Mouse (Mus musculus) forebrain, embryonic 11.5 days (tissue): ENCODE results near the gene Steap4. TPM values are rescaled to one million over a fixed set of nuclear protein-coding genes. Genes with fewer than 3 reads are reported as not detected.
"Not testable (repeated sequence)": the region's sequence is repeated elsewhere in the genome, so short reads cannot be mapped to it uniquely, and the experiment has no call there.

Experiments
- ATAC-seq: fragments of 200-750 bp; cut with Nextera tagmentation; replicated peaks from 2 replicates; pipeline ENCODE4 v1.8.0; 2017; ENCODE audit warnings: moderate TSS enrichment; ENCODE audit not compliant: low FRiP score
- DNase-seq: peaks from one replicate; pipeline ENCODE4 v3.0.0-alpha.2; 2017; ENCODE audit warnings: low spot score
- H3K27ac ChIP-seq: fragments of 300-500 bp; sonication (generic); 2 replicates; pipeline ENCODE4 v1.5.1; 2014; ENCODE audit warnings: low read depth, low read length
- H3K27me3 ChIP-seq: fragments of 300-500 bp; sonication (generic); 2 replicates; pipeline ENCODE4 v1.6.1; 2014; ENCODE audit warnings: mild to moderate bottlenecking, low read length, mixed read lengths; ENCODE audit not compliant: control insufficient read depth, insufficient read depth
- H3K36me3 ChIP-seq: fragments of 300-500 bp; sonication (generic); 2 replicates; pipeline ENCODE4 v1.6.1; 2014; ENCODE audit warnings: mild to moderate bottlenecking, low read length, moderate library complexity, mixed read lengths; ENCODE audit not compliant: control insufficient read depth, insufficient read depth
- H3K4me1 ChIP-seq: fragments of 300-500 bp; sonication (generic); replicated peaks from 2 replicates; pipeline ENCODE4 v1.6.1; 2014; ENCODE audit warnings: low read length, mixed read lengths; ENCODE audit not compliant: control insufficient read depth, insufficient read depth
- H3K4me2 ChIP-seq: fragments of 300-500 bp; sonication (generic); 2 replicates; pipeline ENCODE4 v1.6.1; 2014; ENCODE audit warnings: low read depth, mild to moderate bottlenecking, low read length, moderate library complexity, mixed read lengths; ENCODE audit not compliant: severe bottlenecking
- H3K4me3 ChIP-seq: fragments of 300-500 bp; sonication (generic); 2 replicates; pipeline ENCODE4 v1.5.1; 2014; ENCODE audit warnings: low read depth, low read length
- H3K9ac ChIP-seq: fragments of 300-500 bp; sonication (generic); 2 replicates; pipeline ENCODE4 v1.6.1; 2014; ENCODE audit warnings: low read length
- H3K9me3 ChIP-seq: fragments of 300-500 bp; sonication (generic); 2 replicates; pipeline ENCODE4 v1.6.1; 2016; ENCODE audit warnings: low read length, mixed read lengths; ENCODE audit not compliant: control insufficient read depth
- WGBS: fragments of 180-500 bp; shearing (Covaris S2); extraction: QIAGEN DNeasy Blood & Tissue Kit; methylation state at CpG from one replicate; pipeline ENCODE4 v1.1.7; 2014; 5-methylcytosine and 5-hydroxymethylcytosine counted together
- polyA plus RNA-seq: library from polyadenylated mRNA; unstranded; fragments of >200 nt; fragmentation: Nextera tagmentation; extraction: Ambion mirVana; gene quantifications from 2 replicates; pipeline ENCODE4 v1.2.1, GENCODE M21; 2014

Gene Steap4
- polyA plus RNA-seq, 1 experiment from 2014 or later: 0.56 TPM

DNA sequence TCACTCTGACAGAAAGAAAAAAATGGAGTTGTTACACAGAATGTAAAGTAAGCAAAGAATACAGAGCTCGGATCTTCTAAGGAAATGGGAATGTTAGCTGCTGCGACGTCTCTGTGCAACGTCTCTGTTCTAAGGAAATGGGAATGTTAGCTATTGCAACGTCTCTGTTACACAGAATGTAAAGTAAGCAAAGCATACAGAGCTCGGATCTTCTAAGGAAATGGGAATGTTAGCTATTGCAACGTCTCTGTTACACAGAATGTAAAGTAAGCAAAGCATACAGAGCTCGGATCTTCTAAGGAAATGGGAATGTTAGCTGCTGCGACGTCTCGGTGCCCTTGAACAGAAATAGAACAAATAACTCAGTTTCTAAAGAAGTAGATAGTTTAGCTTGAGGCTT is 26.8 kb upstream of the Steap4 start:
- 83% methylated on average over 11 of the region's 11 CpGs for WGBS
- not testable (repeated sequence) for ATAC-seq, H3K4me1 ChIP-seq

DNA sequence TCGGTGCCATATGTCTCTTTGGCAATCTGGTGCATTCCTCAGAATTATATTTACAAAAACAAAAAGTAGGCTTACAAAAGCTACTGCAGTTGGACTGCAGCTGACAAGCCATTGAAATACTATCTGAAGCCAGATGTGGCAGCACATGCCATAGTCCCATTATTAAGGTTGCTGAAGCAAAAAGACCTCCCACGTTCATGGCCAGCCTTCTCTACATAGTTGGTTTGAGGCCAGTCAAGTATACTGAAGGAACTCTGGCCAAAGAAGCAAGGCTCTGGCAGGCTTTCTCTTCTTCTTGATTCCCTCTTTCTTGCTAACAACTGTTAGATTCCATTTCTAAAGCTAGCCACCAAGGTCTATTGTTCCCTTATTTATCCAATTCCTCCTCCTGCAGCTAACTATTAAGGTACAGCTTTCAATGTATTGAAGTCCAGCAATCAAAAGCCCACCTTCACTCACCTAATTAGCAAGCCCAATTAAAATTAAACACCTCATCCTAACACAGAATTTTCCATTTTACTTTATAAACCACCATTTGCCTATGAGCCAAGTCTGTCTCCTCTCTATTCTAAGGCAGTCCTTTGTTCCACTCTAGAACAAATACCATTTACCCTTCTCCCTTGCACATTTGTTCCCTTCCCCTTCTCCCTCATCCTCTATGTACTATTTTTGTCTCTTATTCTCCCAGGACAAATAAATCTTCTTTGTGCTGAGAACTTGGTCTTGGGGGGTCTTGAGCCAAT is 26.2 kb upstream of the Steap4 start:
- Histone ChIP-seq H3K36me3 (no peaks in the 10 kb centered on the region), H3K4me1 (no peaks in the 10 kb centered on the region), H3K27ac (no peak overlapping the region), H3K9ac (no peak overlapping the region), H3K4me2 (no peak overlapping the region), H3K4me3 (no peak overlapping the region), H3K27me3 (no peaks in the 10 kb centered on the region), H3K9me3 (no peaks in the 10 kb centered on the region)
- 52% methylated on average over 2 of the region's 2 CpGs for WGBS
- ATAC-seq (peak; percentile 55; the same call in 1 of the 2 replicates), DNase-seq (no peak)

More for the DNA sequence above, 26.8 kb upstream of the Steap4 start:
- H3K4me3 ChIP-seq, H3K4me2 ChIP-seq, H3K27ac ChIP-seq, H3K9ac ChIP-seq, H3K36me3 ChIP-seq, DNase-seq, H3K27me3 ChIP-seq, H3K9me3 ChIP-seq: not testable (repeated sequence)

GRCm38 (mm10) chr5:7954838-7955237 is 5.4 kb upstream of the Steap4 start:
- H3K4me3 ChIP-seq: no peak overlapping the region
- no peaks in the 10 kb centered on the region for H3K9me3 ChIP-seq
- H3K4me2 ChIP-seq: no peak overlapping the region
- no peaks in the 10 kb centered on the region for H3K27me3 ChIP-seq
- WGBS: 78% methylated on average over 2 of the region's 2 CpGs
- no peaks in the 10 kb centered on the region for H3K36me3 ChIP-seq
- no peak for DNase-seq
- no peak overlapping the region for H3K9ac ChIP-seq
- H3K4me1 ChIP-seq: no peaks in the 10 kb centered on the region
- no peak for ATAC-seq
- no peak overlapping the region for H3K27ac ChIP-seq

DNA sequence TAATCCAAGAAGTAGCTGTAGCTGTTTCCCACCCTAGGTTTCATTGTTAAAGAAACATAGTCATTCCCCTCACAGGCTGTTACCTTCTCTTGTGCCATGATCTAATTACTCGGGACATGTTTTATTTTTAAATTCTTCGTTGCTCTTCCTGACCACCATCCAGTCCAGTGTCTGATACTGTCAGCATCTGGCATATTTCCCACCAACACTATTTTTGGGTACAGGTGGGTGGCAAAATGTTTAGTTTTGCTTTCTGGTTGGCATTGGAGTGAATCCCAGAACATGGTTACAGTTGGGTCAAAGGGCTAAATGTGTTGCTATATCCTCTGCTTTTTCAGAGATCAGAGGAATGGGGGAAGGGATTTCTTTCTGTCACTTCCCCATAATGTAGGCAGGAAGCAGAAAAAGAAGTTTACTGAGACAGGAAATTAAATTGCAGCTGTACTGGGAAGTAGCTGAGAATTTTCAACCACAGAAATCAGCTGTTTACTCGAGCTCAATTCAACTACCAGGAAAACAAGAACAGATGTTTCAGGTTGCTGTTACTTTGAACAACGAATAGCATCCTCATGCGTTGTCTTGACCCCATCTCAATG is 4.8 kb upstream of the Steap4 start:
- Histone ChIP-seq H3K27me3 (no peaks in the 10 kb centered on the region), H3K4me2 (no peak overlapping the region), H3K4me3 (no peak overlapping the region), H3K36me3 (no peaks in the 10 kb centered on the region), H3K9me3 (no peaks in the 10 kb centered on the region), H3K9ac (no peak overlapping the region), H3K27ac (no peak overlapping the region), H3K4me1 (no peaks in the 10 kb centered on the region)
- 76% methylated on average over 5 of the region's 5 CpGs for WGBS
- DNase-seq (no peak), ATAC-seq (no peak)

GRCm38 (mm10) chr5:7958061-7958460 is 2.2 kb upstream of the Steap4 start:
- Histone ChIP-seq H3K9me3 (no peaks in the 10 kb centered on the region), H3K27ac (no peak overlapping the region), H3K9ac (no peak overlapping the region), H3K4me2 (no peak overlapping the region), H3K4me3 (no peak overlapping the region), H3K36me3 (no peaks in the 10 kb centered on the region), H3K4me1 (no peaks in the 10 kb centered on the region), H3K27me3 (no peaks in the 10 kb centered on the region)
- no peak for DNase-seq
- 96% methylated on average over 4 of the region's 4 CpGs for WGBS
- no peak for ATAC-seq

DNA sequence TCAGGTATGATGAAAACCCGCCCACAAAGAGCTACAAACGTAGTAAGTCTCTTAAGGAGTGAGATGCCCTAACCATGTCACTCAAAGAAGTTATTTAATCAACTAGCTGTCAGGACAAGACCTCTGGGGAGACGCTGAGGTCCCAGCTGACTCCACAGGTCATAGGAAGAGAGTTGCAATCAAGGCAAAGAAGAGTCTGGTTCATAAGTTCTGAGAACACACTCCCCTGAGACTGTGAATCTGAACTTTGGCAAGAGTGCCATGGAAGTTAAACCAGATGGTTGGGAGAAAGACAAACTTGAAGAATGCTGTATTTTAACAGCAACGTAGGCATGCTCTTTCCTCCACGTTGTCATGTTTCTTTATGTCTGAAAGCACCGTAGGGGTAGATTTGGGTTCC is 971 bp upstream of the Steap4 start:
- Histone ChIP-seq H3K4me3 (no peak overlapping the region), H3K27ac (no peak overlapping the region), H3K9ac (no peak overlapping the region), H3K4me2 (no peak overlapping the region), H3K36me3 (no peaks in the 10 kb centered on the region), H3K4me1 (no peaks in the 10 kb centered on the region), H3K9me3 (no peaks in the 10 kb centered on the region), H3K27me3 (no peaks in the 10 kb centered on the region)
- ATAC-seq (no peak), DNase-seq (no peak)
- 88% methylated on average over 6 of the region's 6 CpGs for WGBS

GRCm38 (mm10) chr5:7961113-7961512 is 856 bp downstream of the Steap4 start:
- H3K9ac ChIP-seq: no peak overlapping the region
- WGBS: 83% methylated on average over 7 of the region's 7 CpGs
- ATAC-seq (no peak), DNase-seq (no peak)
- no peaks in the 10 kb centered on the region for H3K36me3 ChIP-seq
- no peaks in the 10 kb centered on the region for H3K4me1 ChIP-seq
- H3K4me2 ChIP-seq: no peak overlapping the region
- no peaks in the 10 kb centered on the region for H3K27me3 ChIP-seq
- H3K9me3 ChIP-seq: no peaks in the 10 kb centered on the region
- no peak overlapping the region for H3K4me3 ChIP-seq
- H3K27ac ChIP-seq: no peak overlapping the region

DNA sequence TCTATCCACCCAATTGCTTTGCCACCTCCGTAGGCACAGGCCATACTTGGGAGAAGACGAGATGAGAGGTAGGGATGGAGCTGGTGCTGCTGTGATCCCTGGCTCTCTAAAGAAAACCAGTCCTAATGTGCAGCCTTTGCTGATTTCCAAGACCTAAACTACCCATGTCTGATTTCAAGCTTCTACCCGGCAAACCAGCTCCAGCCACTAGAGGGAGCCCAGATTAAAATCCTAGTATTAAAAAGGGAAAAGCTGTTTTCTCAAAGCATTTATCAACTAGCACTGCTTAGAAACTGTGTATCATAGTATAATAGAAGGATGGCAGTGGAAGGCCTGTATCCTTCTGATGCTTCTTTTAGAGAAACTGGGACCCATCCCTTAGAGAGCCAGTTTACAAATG is 5.0 kb downstream of the Steap4 start:
- Histone ChIP-seq H3K9me3 (no peaks in the 10 kb centered on the region), H3K27ac (no peak overlapping the region), H3K4me2 (no peak overlapping the region), H3K9ac (no peak overlapping the region), H3K27me3 (no peaks in the 10 kb centered on the region), H3K4me1 (no peaks in the 10 kb centered on the region), H3K4me3 (no peak overlapping the region), H3K36me3 (no peaks in the 10 kb centered on the region)
- DNase-seq (peak; percentile 49), ATAC-seq (no peak)
- 45% methylated on average over 3 of the region's 3 CpGs for WGBS

DNA sequence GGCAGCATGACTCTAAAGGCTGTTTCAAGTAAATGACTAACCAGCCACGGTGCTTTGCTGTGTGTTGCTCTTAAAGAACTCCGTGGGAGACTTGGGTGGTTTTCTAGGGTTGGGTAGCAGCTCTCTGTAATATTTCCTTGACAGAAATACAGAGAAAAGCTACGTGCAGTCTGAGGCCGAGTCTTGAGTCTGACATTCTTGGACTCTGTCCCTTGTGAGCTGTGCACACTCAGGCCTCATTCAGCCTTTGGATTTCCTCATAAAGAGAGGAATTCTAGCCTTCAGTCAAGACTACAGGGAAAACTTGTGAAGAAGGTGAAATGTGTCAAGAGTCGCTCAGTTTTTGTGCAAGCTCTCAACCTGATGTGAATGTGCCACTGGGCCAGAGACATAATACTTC is 7.9 kb downstream of the Steap4 start:
- Histone ChIP-seq H3K4me1 (no peaks in the 10 kb centered on the region), H3K36me3 (no peaks in the 10 kb centered on the region), H3K9me3 (no peaks in the 10 kb centered on the region), H3K27ac (no peak overlapping the region), H3K9ac (no peak overlapping the region), H3K4me3 (no peak overlapping the region), H3K27me3 (no peaks in the 10 kb centered on the region), H3K4me2 (no peak overlapping the region)
- ATAC-seq: no peak
- WGBS: 89% methylated on average over 5 of the region's 5 CpGs
- no peak for DNase-seq
